Mouse (Mus musculus): ENCODE data around the gene Gnl1.
"Not testable (repeated sequence)": the region's sequence is repeated elsewhere in the genome, so short reads cannot be mapped to it uniquely, and the experiment has no call there.

Gnl1 gene

DNA sequence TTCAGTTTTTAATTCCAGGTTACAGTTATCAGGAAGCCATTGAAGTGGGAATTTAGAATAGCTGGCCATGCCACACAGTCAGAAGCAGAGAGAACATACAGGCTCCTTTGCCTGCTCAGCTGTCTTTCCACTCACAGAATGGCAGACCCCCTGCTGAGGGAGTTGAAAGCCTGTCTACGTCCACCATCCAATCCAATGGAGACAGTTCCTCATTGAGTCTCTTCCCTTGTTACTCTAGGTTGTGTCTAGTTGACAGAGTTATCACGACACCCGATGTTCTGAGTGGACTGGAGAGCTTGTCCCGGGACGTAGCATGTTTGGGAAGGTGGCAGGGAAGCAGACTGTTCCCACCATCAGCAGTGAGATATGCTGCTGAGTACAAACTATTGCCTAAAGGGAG lies 45.5 kb downstream of the Gnl1 start:
- no peak for DNase-seq (ENCODE audit: low spot score in 2 of 2)

GRCm38 (mm10) chr17:36025901-36026300 lies 46.2 kb downstream of the Gnl1 start:
- DNase-seq (ENCODE audit: low spot score in 2 of 2) = no peak

GRCm38 (mm10) chr17:36027663-36028062 lies 48.0 kb downstream of the Gnl1 start:
- no peak for DNase-seq (ENCODE audit: low spot score in 2 of 2)

DNA sequence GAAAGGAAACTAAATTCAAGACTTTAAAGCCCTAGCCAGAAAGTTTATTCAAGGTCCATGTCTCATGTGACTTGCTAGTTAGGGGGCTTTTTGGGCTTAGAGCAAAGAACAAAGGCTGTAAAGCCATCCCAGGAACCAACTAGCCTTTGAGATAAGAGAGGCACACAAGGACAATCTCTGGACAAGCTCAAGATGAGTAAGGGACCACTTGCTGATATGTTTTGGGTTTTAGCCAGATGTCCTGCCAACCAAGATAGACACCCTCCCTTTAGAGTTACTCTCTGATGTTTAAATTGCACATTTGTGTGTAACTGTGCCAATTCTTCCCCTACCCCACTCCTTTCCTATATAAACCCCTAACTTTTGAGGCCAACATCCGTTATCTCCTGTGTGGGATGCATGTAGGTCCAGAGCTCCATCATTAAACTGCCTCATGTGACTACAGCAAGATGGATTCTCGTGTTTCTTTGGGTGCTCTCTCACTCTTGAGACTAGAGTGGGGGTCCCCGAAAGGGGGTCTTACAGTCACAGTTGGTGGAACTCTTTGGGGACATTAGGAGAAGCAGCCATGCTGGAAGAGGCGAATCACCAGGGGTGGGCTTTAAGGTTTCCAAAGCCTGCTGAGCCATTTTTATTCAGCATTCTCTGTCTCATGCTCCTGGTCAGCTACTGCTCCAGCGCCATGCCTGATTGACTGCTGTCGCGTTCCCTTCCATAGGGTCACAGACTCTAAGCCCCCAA lies 49.4 kb downstream of the Gnl1 start:
- DNase-seq (ENCODE audit: low spot score in 2 of 2) = no peak

GRCm38 (mm10) chr17:36030046-36030702 lies 50.5 kb downstream of the Gnl1 start:
- not testable (repeated sequence) for DNase-seq (ENCODE audit: low spot score in 2 of 2)

- DNase-seq (ENCODE audit: low spot score in 2 of 2) = not testable (repeated sequence)
Observed at GRCm38 (mm10) chr17:36030703-36031582, 51.3 kb downstream of the Gnl1 start.

DNA sequence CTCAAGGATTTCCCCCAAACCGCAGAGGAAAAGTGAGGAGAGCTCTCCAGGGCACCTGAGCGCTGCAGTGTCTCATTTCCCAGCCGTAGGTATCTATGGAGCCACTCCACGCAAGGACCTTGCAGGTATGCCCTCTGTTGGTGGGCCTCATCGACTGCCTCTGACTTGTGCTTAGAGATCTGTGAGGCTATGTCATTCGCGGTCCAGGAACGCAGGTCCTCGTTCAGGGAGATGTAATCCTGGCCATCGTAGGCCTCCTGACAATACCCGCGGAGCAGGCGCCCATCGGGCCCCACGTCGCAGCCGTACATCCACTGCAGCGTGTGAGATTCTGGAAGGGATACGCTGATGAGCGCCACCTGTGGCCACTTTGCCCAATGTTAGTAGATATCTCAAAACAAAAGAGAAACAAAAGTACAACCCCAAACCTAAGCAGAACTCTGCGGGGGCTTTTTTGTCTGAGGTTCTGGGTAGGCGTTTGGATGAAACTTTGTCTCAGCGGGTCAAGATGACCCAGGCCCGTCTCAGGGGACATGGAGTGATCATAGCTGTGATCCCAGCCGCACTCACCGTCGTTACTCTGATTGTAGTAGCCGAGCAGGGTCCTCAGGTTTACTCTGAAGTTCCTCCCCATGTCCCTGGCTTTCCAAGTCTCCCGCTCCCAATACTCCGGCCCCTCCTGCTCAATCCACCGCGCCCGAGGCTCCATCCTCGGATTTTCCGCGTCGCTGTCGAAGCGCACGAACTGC lies 52.1 kb downstream of the Gnl1 start:
- DNase-seq (ENCODE audit: low spot score in 2 of 2) = not testable (repeated sequence)

- not testable (repeated sequence) for DNase-seq (ENCODE audit: low spot score in 2 of 2)
Observed at GRCm38 (mm10) chr17:36032351-36032875, 52.8 kb downstream of the Gnl1 start, which contains the start of gene H2-T23. TSS of gene H2-T23 (minus strand) at chr17:36032855.

- DNase-seq (ENCODE audit: low spot score in 2 of 2) = not testable (repeated sequence)
Observed at GRCm38 (mm10) chr17:36034524-36034923, 54.9 kb downstream of the Gnl1 start.

GRCm38 (mm10) chr17:36035010-36035638 lies 55.5 kb downstream of the Gnl1 start:
- peak; percentile 59 to 72 for DNase-seq (ENCODE audit: low spot score in 2 of 2)

- DNase-seq (ENCODE audit: low spot score in 2 of 2) = not testable (repeated sequence)
Observed at GRCm38 (mm10) chr17:36036126-36036525, 56.5 kb downstream of the Gnl1 start.

Measured in right cerebral cortex, postnatal 10 days (tissue).